Mouse (Mus musculus) neural tube, embryonic 15.5 days (tissue): ENCODE measurements around the gene Gabrb3. TPM values are rescaled to one million over a fixed set of nuclear protein-coding genes. Genes with fewer than 3 reads are reported as not detected.

Experiments
- ATAC-seq: fragments of 200-750 bp; cut with Nextera tagmentation; 2 replicates; pipeline ENCODE4 v1.8.0; 2017; ENCODE audit warnings: mild to moderate bottlenecking, moderate TSS enrichment, moderate library complexity; ENCODE audit not compliant: low FRiP score
- H3K27ac ChIP-seq: fragments of 300-500 bp; sonication (generic); replicated peaks from 2 replicates; pipeline ENCODE4 v1.5.1; 2015; ENCODE audit warnings: mild to moderate bottlenecking, inconsistent platforms
- H3K27me3 ChIP-seq: fragments of 300-500 bp; sonication (generic); replicated peaks from 2 replicates; pipeline ENCODE4 v1.6.1; 2015; ENCODE audit warnings: inconsistent platforms
- H3K36me3 ChIP-seq: fragments of 300-500 bp; sonication (generic); 2 replicates; pipeline ENCODE4 v1.6.1; 2015; ENCODE audit warnings: inconsistent platforms
- H3K4me1 ChIP-seq: fragments of 300-500 bp; sonication (generic); 2 replicates; pipeline ENCODE4 v1.6.1; 2015; ENCODE audit warnings: inconsistent platforms
- H3K4me2 ChIP-seq: fragments of 300-500 bp; sonication (generic); 2 replicates; pipeline ENCODE4 v1.6.1; 2015; ENCODE audit warnings: inconsistent platforms, mild to moderate bottlenecking, moderate library complexity
- H3K4me3 ChIP-seq: fragments of 300-500 bp; sonication (generic); replicated peaks from 2 replicates; pipeline ENCODE4 v1.5.1; 2015; ENCODE audit warnings: mild to moderate bottlenecking, inconsistent platforms
- H3K9ac ChIP-seq: fragments of 300-500 bp; sonication (generic); replicated peaks from 2 replicates; pipeline ENCODE4 v1.6.1; 2015; ENCODE audit warnings: mild to moderate bottlenecking, inconsistent platforms
- H3K9me3 ChIP-seq: fragments of 300-500 bp; sonication (generic); replicated peaks from 2 replicates; pipeline ENCODE4 v1.6.1; 2016; ENCODE audit warnings: inconsistent platforms
- WGBS: fragments of 180-500 bp; shearing (Covaris S2); methylation state at CpG from one replicate; pipeline ENCODE4 v1.1.7; 2015; ENCODE audit warnings: mixed read lengths; 5-methylcytosine and 5-hydroxymethylcytosine counted together
- polyA plus RNA-seq: library from polyadenylated mRNA; unstranded; fragments of >200 nt; fragmentation: Nextera tagmentation; extraction: Ambion mirVana; gene quantifications from 2 replicates; pipeline ENCODE4 v1.2.1, GENCODE M21; 2015

Gene Gabrb3
- polyA plus RNA-seq, 1 experiment from 2014 or later: 59.1 TPM

DNA sequence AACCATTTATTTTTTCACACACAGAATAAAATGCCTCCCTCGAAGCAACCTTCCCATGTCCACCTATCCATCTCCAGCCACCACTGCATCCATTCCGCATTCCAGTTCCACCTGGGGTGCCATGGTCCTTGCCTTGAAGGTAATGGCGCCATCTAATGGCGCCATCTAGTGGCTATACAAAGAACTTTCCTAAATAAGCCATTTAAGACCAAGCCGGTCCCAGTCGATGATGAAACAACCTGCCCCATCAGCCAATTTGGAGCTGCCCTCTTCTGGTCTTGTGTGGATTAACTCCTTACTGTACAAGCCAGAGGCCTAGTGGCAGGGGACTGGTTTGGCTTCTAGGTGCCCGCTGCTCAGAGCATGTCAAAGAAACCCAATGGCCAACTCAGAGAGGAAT is 119.1 kb downstream of the Gabrb3 start:
- no peak for ATAC-seq
- no peak overlapping the region for H3K4me3 ChIP-seq
- H3K4me1 ChIP-seq: no peaks in the 10 kb centered on the region
- H3K9ac ChIP-seq: no peak overlapping the region
- H3K27me3 ChIP-seq: no peaks in the 10 kb centered on the region
- 27% methylated on average over 7 of the region's 7 CpGs for WGBS
- no peaks in the 10 kb centered on the region for H3K9me3 ChIP-seq
- H3K36me3 ChIP-seq: no peaks in the 10 kb centered on the region
- no peak overlapping the region for H3K4me2 ChIP-seq
- no peak overlapping the region for H3K27ac ChIP-seq

DNA sequence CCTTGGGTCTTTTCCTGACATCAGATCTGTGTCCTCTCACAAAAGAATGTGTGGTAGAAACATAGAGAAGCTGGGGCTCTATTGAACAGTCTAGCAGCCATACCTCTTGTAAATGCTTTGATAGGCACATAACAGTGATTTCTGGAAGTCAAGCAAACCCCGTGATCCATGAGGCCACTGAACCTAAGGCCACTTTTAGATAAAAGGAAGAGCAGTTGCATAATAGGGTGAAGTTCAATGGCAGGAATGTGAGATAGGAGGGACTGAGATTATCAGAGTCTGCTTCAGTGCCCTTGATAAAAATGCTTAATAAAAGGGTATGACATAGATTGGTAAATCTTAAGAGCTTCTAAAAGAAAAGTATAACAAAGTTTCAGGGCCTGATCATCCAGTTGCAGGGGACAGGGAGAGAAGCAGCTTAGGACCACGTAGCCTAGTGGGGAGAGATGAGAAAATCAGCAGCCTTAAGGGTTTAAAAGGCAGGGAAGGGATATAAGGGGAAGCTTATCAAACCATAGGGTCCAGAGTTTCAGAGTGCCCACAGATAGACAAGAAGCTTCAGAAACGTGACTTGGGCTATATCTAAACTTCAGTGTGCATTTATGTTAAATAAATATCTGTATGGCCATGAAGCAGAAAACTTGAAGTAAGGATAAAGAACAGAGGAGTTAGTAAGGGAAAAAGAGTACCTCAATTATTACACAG is 141.4 kb downstream of the Gabrb3 start:
- ATAC-seq: no peak
- WGBS: 82% methylated on average over 3 of the region's 3 CpGs
- H3K4me3 ChIP-seq: no peak overlapping the region
- no peaks in the 10 kb centered on the region for H3K27me3 ChIP-seq
- no peaks in the 10 kb centered on the region for H3K4me1 ChIP-seq
- H3K9ac ChIP-seq: no peak overlapping the region
- no peak overlapping the region for H3K4me2 ChIP-seq
- no peaks in the 10 kb centered on the region for H3K9me3 ChIP-seq
- H3K27ac ChIP-seq: no peak overlapping the region
- no peaks in the 10 kb centered on the region for H3K36me3 ChIP-seq

GRCm38 (mm10) chr7:57564403-57564802 is 144.9 kb downstream of the Gabrb3 start:
- Histone ChIP-seq H3K9ac (no peak overlapping the region), H3K4me2 (no peak overlapping the region), H3K36me3 (no peaks in the 10 kb centered on the region), H3K4me3 (no peak overlapping the region), H3K27me3 (no peaks in the 10 kb centered on the region), H3K4me1 (no peaks in the 10 kb centered on the region), H3K9me3 (no peaks in the 10 kb centered on the region), H3K27ac (no peak overlapping the region)
- 95% methylated on average over 12 of the region's 12 CpGs for WGBS
- ATAC-seq: no peak

- H3K4me2 ChIP-seq: peak overlapping the region; percentile 88
- peaks cover 28% of the 10 kb centered on the region for H3K4me1 ChIP-seq
- peak overlapping the region; percentile 85 for H3K4me3 ChIP-seq
- no peaks in the 10 kb centered on the region for H3K9me3 ChIP-seq
- H3K27ac ChIP-seq: peak overlapping the region; percentile 94
- H3K36me3 ChIP-seq: no peaks in the 10 kb centered on the region
- ATAC-seq: peak; percentile 92
- H3K9ac ChIP-seq: peak overlapping the region; percentile 87
- WGBS: under 1% methylated on average over 62 of the region's 74 CpGs
- peaks cover 4% of the 10 kb centered on the region; the same call in 1 of the 2 replicates for H3K27me3 ChIP-seq
These were observed 171.2 kb downstream of the Gabrb3 start for GRCm38 (mm10) chr7:57590451-57591248.

GRCm38 (mm10) chr7:57591249-57591577 is 171.7 kb downstream of the Gabrb3 start:
- no peaks in the 10 kb centered on the region for H3K36me3 ChIP-seq
- no peaks in the 10 kb centered on the region for H3K9me3 ChIP-seq
- peak overlapping the region; percentile 88 for H3K4me2 ChIP-seq
- H3K9ac ChIP-seq: peak overlapping the region; percentile 87
- peaks cover 4% of the 10 kb centered on the region; the same call in 1 of the 2 replicates for H3K27me3 ChIP-seq
- peak overlapping the region; percentile 94 for H3K27ac ChIP-seq
- H3K4me3 ChIP-seq: peak overlapping the region; percentile 85
- peak; percentile 79 for ATAC-seq
- H3K4me1 ChIP-seq: peaks cover 28% of the 10 kb centered on the region
- under 1% methylated on average over 34 of the region's 34 CpGs for whole genome bisulfite sequencing

DNA sequence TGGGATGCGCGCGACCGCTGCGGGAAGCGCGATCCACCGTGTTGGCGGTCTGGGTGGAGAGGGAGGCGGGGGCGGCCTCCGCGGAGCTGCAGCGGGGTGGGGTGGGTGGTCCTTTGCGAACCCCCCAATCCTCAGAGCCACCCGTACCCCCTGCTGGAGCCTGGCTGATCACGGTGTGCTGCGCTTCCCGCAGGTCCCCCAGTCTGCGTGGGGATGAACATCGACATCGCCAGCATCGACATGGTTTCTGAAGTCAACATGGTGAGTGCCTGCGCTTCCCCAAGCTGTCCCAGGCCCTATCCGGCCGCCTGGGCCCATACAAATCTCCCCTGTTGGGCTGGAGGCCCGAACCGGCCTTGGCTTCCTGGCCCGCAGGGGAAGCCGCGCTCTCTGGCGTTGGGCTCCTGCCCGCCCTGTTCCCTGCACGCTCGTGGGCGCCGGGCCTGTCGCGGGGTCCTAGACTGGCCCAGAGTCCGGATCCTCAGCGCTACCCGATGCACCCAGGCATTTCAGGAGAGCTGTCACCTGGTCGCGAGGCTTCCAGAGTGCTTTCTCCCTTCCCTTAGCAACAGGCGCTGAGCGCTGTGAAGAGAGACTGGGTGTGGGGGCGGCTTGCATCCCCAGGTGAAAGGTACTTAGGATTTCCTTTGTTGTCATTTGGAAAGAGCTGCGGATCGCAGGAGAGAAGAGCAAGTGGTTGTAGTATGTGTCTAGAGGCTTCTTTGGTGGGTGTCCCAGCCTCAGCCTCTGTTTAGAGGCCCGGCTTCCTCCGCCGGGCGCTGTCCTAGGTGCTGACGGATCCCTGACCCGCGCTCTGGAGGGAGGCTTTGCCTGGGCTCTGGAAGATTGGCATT is 172.3 kb downstream of the Gabrb3 start:
- Histone ChIP-seq H3K4me2 (peak overlapping the region; percentile 88), H3K9me3 (no peaks in the 10 kb centered on the region), H3K4me3 (peak overlapping the region; percentile 85), H3K36me3 (no peaks in the 10 kb centered on the region), H3K27me3 (peaks cover 4% of the 10 kb centered on the region; the same call in 1 of the 2 replicates), H3K27ac (peak overlapping the region; percentile 94), H3K4me1 (peaks cover 30% of the 10 kb centered on the region), H3K9ac (peak overlapping the region; percentile 87)
- under 1% methylated on average over 56 of the region's 56 CpGs for WGBS
- peak; percentile 24 for ATAC-seq

DNA sequence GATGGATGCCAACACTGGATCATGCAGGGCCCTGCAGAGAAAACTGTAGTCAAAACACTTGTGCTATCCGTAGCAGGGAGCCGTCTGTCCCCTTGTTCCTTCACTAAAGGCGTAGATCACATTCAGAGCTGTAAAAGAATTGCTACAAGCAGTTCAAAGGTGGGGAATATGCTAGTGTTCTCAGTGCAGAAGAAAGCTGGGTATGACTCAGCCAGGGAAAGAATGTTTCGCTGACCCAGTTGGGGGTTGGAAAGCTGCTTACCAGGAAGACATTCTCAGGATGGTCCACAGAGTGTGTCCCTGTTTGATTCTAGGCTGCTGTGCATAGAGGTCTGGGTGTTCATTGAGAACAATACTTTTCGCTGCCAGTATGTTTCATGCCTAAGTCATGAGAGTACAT is 177.8 kb downstream of the Gabrb3 start:
- Histone ChIP-seq H3K9ac (no peak overlapping the region), H3K27me3 (no peaks in the 10 kb centered on the region), H3K4me3 (no peak overlapping the region), H3K4me2 (no peak overlapping the region), H3K36me3 (no peaks in the 10 kb centered on the region), H3K9me3 (no peaks in the 10 kb centered on the region), H3K4me1 (peaks cover 25% of the 10 kb centered on the region), H3K27ac (no peak overlapping the region)
- ATAC-seq: no peak
- 59% methylated on average over 5 of the region's 5 CpGs for WGBS

- H3K36me3 ChIP-seq: no peaks in the 10 kb centered on the region
- no peak overlapping the region for H3K4me3 ChIP-seq
- H3K27me3 ChIP-seq: no peaks in the 10 kb centered on the region
- no peak overlapping the region for H3K27ac ChIP-seq
- no peak overlapping the region for H3K9ac ChIP-seq
- 41% methylated on average over 3 of the region's 3 CpGs for WGBS
- H3K4me1 ChIP-seq: no peaks in the 10 kb centered on the region
- no peaks in the 10 kb centered on the region for H3K9me3 ChIP-seq
- H3K4me2 ChIP-seq: no peak overlapping the region
- no peak for ATAC-seq
These were observed 199.2 kb downstream of the Gabrb3 start for GRCm38 (mm10) chr7:57618697-57619096.

- H3K36me3 ChIP-seq: no peaks in the 10 kb centered on the region
- ATAC-seq: no peak
- 91% methylated on average over 2 of the region's 2 CpGs for WGBS
- H3K9me3 ChIP-seq: no peaks in the 10 kb centered on the region
- no peak overlapping the region for H3K4me2 ChIP-seq
- no peak overlapping the region for H3K9ac ChIP-seq
- no peaks in the 10 kb centered on the region for H3K4me1 ChIP-seq
- H3K27ac ChIP-seq: no peak overlapping the region
- H3K27me3 ChIP-seq: no peaks in the 10 kb centered on the region
- H3K4me3 ChIP-seq: no peak overlapping the region
These were observed 200.5 kb downstream of the Gabrb3 start for GRCm38 (mm10) chr7:57620036-57620435.

DNA sequence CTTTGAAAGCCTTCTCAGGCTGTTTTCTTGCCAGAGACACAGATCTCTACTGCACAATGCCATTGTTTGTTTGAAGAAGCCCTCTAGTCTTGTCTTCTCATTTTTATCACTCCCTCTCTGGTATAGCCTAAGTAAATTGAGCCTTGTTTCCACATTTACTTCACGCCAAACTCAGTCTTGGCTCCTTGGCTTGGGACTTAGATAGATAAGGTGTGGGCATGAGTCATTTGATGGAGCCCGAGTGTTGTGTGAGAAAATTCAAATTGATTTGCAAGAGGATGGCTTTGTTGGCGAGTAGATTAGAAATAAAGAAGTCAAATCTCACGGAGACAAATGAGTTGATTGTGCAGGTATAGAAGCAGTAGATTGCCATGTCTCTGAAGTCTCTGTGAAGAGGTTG is 204.2 kb downstream of the Gabrb3 start:
- WGBS: 84% methylated on average over 4 of the region's 4 CpGs
- Histone ChIP-seq H3K27me3 (no peaks in the 10 kb centered on the region), H3K9ac (no peak overlapping the region), H3K4me3 (no peak overlapping the region), H3K4me2 (no peak overlapping the region), H3K9me3 (no peaks in the 10 kb centered on the region), H3K27ac (no peak overlapping the region), H3K4me1 (0 out of 2 replicates have a peak, but pooled peaks cover 7% of the 10 kb centered on the region), H3K36me3 (no peaks in the 10 kb centered on the region)
- ATAC-seq: no peak

DNA sequence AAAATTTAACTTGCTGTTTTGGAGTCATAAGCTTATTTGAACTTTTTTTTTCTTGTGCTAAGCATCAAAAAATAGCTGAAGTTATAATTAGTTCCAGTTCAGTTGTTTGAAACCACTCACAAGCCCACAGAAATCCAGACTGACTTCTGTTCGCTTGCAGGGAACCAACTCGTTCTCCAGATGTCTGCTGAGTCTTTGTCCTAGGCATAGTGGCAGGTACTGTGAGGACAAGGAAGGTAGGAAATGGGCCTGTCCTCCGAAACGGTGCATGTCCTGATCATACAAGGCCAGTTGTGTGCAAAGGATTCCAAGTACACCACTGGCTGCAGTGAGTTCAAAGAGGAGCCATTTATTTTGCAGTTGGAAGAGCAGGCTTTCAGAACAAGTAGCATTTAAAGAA is 215.5 kb downstream of the Gabrb3 start:
- peaks cover 3% of the 10 kb centered on the region; the same call in 1 of the 2 replicates for H3K4me1 ChIP-seq
- H3K36me3 ChIP-seq: no peaks in the 10 kb centered on the region
- no peak overlapping the region for H3K4me3 ChIP-seq
- H3K27ac ChIP-seq: no peak overlapping the region
- 71% methylated on average over 4 of the region's 4 CpGs for WGBS
- H3K9ac ChIP-seq: no peak overlapping the region
- no peaks in the 10 kb centered on the region for H3K27me3 ChIP-seq
- ATAC-seq: no peak
- H3K4me2 ChIP-seq: no peak overlapping the region
- no peaks in the 10 kb centered on the region for H3K9me3 ChIP-seq
